Mouse (Mus musculus) midbrain, embryonic 15.5 days (tissue): ENCODE data around the gene Ska2. TPM values are rescaled to one million over a fixed set of nuclear protein-coding genes. Genes with fewer than 3 reads are reported as not detected.

Source experiments
- microRNA counts: library from miRNA; unstranded; fragments of <30 nt; microRNA quantifications from one replicate; lab custom pipeline; 2016
- microRNA-seq: library from miRNA; unstranded; fragments of <30 nt; microRNA quantifications from one replicate; pipeline ENCODE4, GENCODE M21; 2016
- polyA plus RNA-seq: library from polyadenylated mRNA; unstranded; fragments of >200 nt; fragmentation: Nextera tagmentation; extraction: Ambion mirVana; gene quantifications from 2 replicates; pipeline ENCODE4 v1.2.1, GENCODE M21; 2015

Ska2 gene
- polyA plus RNA-seq, 1 experiment from 2014 or later: 46.7 TPM

MicroRNAs encoded within 50 kb of the gene (microRNA counts, 519-probe panel; counts per million panel counts)
- 4,558 counts per million, percentile 96 among the panel's probes with 10 or more counts for microRNA mmu-miR-301a (lab: Ali Mortazavi, UCI)

Small RNA genes within 50 kb of the gene (microRNA-seq; reads per million reads assigned to microRNA genes)
- 2,560 reads per million, percentile 86 among the genes with 10 or more reads in this experiment for gene Mir301

Other genes with a start within 250 kb of the Ska2 start
- 6.6 and 6.8 TPM in 2 replicates for gene Ypel2, start 115.5 kb upstream of the Ska2 start, polyA plus RNA-seq
- gene Gdpd1, start 35.2 kb upstream of the Ska2 start, polyA plus RNA-seq: 168 and 172 TPM in 2 replicates
- gene Smg8, start 22.5 kb upstream of the Ska2 start, polyA plus RNA-seq: 22.2 and 22.7 TPM in 2 replicates
- 1.9 and 2.0 TPM in 2 replicates for gene Prr11, start 526 bp upstream of the Ska2 start, polyA plus RNA-seq
- gene Trim37, start 17.8 kb downstream of the Ska2 start, polyA plus RNA-seq: 81.2 and 86.9 TPM in 2 replicates
- gene Ppm1e, start 249.8 kb downstream of the Ska2 start, polyA plus RNA-seq: 27.5 and 27.7 TPM in 2 replicates